Mouse (Mus musculus) E14TG2a.4 (cell line): ENCODE results near the gene Svs3b.
"Not testable (repeated sequence)": the region's sequence is repeated elsewhere in the genome, so short reads cannot be mapped to it uniquely, and the experiment has no call there.

Source experiments
- H3K27me3 ChIP-seq: 2 replicates; pipeline ENCODE4 v1.6.1; 2014; ENCODE audit warnings: low read length, control low read depth; ENCODE audit not compliant: insufficient read depth
- H3K36me3 ChIP-seq: 2 replicates; pipeline ENCODE4 v1.6.1; 2014; ENCODE audit warnings: low read length, control low read depth; ENCODE audit not compliant: insufficient read depth
- H3K4me1 ChIP-seq: replicated peaks from 2 replicates; pipeline ENCODE4 v1.6.1; 2014; ENCODE audit warnings: low read depth, low read length, control low read depth
- H3K4me3 ChIP-seq: replicated peaks from 2 replicates; pipeline ENCODE4 v1.5.1; 2014; ENCODE audit warnings: mild to moderate bottlenecking, low read length
- H3K9me3 ChIP-seq: 2 replicates; pipeline ENCODE4 v1.6.1; 2014; ENCODE audit warnings: low read length, control low read depth
- CTCF ChIP-seq: conservative IDR thresholded peaks from 2 replicates; pipeline ENCODE4 v1.5.1; 2014; ENCODE audit warnings: low read length
- NANOG ChIP-seq: IDR thresholded peaks from 2 replicates; pipeline ENCODE4 v1.6.1; 2014; ENCODE audit warnings: borderline replicate concordance, low read length, mixed read lengths
- POU5F1 ChIP-seq: IDR thresholded peaks from 2 replicates; pipeline ENCODE4 v1.6.1; 2014; ENCODE audit warnings: low read length, borderline replicate concordance

The Svs3b gene

DNA sequence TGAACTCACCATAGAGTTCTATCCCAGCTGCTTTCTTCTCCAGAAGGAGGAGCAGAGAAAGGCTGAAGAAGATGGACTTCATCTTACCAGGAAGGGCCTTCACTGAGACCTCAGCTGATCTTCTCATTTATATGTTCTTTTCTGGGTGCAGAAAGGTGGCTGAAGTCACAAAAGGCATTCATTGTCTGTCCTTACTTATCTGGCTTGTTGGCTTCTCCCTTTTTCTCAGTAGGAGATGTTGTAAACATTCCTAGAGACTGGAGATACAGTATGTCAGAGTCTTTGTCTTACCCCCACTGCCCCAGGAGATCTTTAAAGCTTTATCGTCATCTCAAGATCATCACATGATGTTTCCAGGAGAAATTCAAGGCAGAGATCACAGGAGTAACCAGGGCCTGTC is at the start of gene Svs3b:
Gene Svs3b, minus strand, starts transcription at position 101 of the 400 bp plus-strand sequence.
- H3K27me3 ChIP-seq, H3K4me3 ChIP-seq, H3K4me1 ChIP-seq, H3K9me3 ChIP-seq, H3K36me3 ChIP-seq: not testable (repeated sequence)

DNA sequence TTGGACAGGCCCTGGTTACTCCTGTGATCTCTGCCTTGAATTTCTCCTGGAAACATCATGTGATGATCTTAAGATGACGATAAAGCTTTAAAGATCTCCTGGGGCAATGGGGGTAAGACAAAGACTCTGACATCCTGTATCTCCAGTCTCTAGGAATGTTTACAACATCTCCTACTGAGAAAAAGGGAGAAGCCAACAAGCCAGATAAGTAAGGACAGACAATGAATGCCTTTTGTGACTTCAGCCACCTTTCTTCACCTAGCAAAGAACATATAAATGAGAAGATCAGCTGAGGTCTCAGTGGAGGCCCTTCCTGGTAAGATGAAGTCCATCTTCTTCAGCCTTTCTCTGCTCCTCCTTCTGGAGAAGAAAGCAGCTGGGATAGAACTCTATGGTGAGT is 32.5 kb upstream of the Svs3b start, which contains the start of gene Svs3a:
Gene Svs3a, plus strand, starts transcription at position 301 of the 400 bp plus-strand sequence.
- H3K4me3 ChIP-seq, H3K36me3 ChIP-seq, H3K27me3 ChIP-seq, H3K4me1 ChIP-seq, H3K9me3 ChIP-seq: not testable (repeated sequence)

DNA sequence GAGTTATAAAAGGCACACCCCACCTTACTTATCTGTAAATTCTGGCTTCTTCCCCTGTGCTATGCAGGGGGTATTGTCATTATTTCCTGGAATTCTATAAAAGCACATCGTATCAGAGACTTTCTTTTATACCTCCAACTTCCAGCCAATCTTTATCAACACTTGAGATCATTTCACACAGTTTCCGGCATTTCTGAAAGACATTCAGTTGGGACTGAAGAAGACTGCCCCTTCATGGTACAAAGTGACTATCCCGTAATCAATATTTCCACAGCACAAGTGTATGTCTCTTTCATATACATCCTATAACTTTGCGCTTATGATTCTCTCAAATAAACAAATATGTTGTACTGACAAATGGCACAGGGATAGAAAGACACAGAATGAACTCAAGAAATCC is 21.9 kb upstream of the Svs3b start, which contains the start of gene Svs4:
Gene Svs4, minus strand, starts transcription at position 101 of the 400 bp plus-strand sequence.
- Histone ChIP-seq H3K36me3 (no peaks in the 10 kb centered on the region), H3K4me3 (no peak within 1 kb of the TSS), H3K9me3 (no peaks in the 10 kb centered on the region), H3K4me1 (no peaks in the 10 kb centered on the region), H3K27me3 (no peaks in the 10 kb centered on the region)
- no peak for TF ChIP-seq POU5F1
- no peak for TF ChIP-seq NANOG
- no peak for TF ChIP-seq CTCF

DNA sequence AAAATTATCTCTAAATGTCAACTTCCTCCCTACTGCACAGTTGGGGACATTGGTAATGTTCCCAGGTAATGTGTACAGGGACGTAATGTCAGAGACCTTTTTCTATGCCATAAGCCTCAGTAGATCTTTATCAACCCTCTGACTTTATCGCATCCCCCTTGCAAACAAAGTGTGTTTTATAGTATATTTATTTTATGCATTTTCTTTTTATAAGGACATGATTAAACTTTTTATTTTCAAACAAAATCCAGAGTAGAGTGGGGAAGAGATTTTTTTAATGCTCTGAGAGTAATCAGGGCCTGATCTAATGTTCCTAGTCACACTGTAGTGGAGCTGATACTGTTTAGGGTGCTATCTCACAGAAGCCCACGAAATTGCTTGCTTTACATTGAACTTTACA is 18.1 kb downstream of the Svs3b start, which contains the start of gene Svs2:
Gene Svs2, minus strand, starts transcription at position 101 of the 400 bp plus-strand sequence.
- Histone ChIP-seq H3K9me3 (no peaks in the 10 kb centered on the region), H3K27me3 (peaks cover 2% of the 10 kb centered on the region; the same call in 1 of the 2 replicates), H3K36me3 (no peaks in the 10 kb centered on the region), H3K4me3 (no peak within 1 kb of the TSS), H3K4me1 (no peaks in the 10 kb centered on the region)
- TF ChIP-seq POU5F1, result no peak
- TF ChIP-seq CTCF, result no peak
- no peak for TF ChIP-seq NANOG

DNA sequence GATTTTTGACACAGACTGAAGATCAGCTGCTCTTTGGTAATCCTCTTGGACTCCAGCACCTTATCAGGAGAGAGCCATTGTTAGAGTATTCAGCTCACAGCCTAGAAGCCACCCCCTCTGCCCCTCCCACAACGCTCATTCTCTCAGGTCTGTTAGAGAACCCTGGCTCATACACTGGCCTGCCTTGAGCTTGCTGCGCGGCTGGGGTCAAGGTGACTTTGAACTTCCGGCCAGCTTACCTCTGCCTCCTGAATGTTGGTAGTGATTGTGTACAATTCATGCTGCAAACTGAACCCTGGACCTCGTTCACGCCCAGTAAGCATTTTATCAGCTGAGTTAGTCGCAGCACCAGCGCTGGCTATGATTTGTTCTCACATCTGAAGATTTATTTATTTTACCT is 23.8 kb downstream of the Svs3b start:
- TF ChIP-seq CTCF (no peak), NANOG (no peak), POU5F1 (no peak)
- no peaks in the 10 kb centered on the region for H3K36me3 ChIP-seq
- H3K27me3 ChIP-seq, result no peaks in the 10 kb centered on the region
- H3K9me3 ChIP-seq, result no peaks in the 10 kb centered on the region
- H3K4me1 ChIP-seq, result peaks cover 8% of the 10 kb centered on the region
- no peak overlapping the region for H3K4me3 ChIP-seq

DNA sequence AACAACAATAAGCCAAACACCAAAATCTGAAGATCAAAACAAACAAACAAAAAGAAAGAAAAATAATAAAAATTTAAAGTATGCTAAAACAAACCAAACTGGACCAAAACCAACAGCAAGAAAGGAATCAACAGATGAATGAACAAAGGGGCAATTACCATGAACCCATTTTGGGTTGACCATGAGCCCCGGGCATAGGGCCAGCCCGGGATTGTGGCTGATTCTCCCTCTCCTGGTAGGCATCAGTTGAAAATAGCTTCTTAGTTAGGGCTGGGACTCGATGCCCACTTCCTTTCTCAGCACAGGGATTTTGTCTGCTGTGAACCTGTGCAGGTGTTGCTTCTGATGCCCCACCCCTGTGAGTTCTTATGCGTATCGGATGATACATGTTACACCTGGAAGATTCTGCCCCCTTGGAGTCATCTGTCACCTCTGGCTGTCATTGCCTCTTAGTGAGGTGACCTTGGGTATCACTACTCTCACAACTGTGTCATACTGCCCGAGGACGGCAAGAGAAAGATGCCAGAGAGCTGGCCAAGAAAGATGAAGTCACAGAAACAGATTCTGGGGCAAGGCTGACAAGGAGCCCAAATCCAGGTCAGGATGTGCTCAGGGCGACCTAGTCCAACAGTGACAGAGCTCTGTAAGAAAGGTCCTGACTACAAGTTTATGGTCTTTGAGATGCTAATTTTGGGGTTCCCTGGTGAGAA is 27.9 kb downstream of the Svs3b start:
- no peaks in the 10 kb centered on the region for H3K27me3 ChIP-seq
- H3K36me3 ChIP-seq, result no peaks in the 10 kb centered on the region
- H3K4me3 ChIP-seq, result no peak overlapping the region
- no peaks in the 10 kb centered on the region for H3K9me3 ChIP-seq
- TF ChIP-seq CTCF (no peak), NANOG (no peak), POU5F1 (no peak)
- peaks cover 8% of the 10 kb centered on the region for H3K4me1 ChIP-seq

DNA sequence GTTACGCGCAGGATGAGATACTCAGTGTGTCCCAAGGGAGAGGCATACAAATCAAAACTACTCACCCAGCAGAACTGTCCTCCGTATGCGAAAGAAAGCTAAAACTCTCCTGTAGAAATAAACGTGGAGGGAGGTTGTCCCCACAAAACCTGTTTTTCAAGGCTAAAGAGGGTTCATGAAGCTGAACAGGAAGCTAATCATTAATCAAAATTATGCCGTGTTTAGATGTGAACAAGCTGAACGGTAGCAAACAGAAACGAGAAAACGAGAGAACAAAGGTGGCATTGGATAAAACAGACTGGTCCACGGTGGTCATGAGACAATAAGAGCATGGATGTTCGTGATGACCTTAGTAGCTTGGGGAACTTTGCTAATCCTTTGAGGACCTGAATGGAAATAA is 34.9 kb downstream of the Svs3b start, which contains the start of gene Wfdc15b:
Gene Wfdc15b, minus strand, starts transcription at position 139 of the 400 bp plus-strand sequence.
- Histone ChIP-seq H3K36me3 (no peaks in the 10 kb centered on the region), H3K4me1 (no peaks in the 10 kb centered on the region), H3K9me3 (no peaks in the 10 kb centered on the region), H3K4me3 (no peak within 1 kb of the TSS), H3K27me3 (no peaks in the 10 kb centered on the region)
- TF ChIP-seq CTCF (no peak), POU5F1 (no peak), NANOG (no peak)

DNA sequence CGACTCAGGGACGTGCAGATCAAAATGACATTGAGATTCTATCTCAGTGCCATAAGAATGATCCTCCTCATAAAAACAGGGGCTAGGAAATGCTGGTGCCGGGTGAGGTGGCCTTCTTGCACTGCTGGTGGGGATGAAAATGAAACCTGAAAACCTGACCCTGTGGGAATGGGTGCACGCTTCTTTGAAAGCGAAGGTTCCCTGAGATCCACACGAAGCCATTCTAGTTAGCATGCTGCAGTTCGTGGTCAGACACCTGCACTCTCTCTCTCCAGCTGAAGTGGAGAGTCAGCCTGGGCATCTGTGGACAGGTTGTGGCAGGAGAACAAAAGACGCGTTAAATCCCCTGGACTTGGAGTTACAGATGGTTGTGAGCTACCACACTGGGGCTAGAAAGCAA is 37.1 kb downstream of the Svs3b start:
- TF ChIP-seq CTCF (no peak), NANOG (no peak), POU5F1 (no peak)
- H3K9me3 ChIP-seq, result no peaks in the 10 kb centered on the region
- no peaks in the 10 kb centered on the region; the same call in 1 of the 2 replicates for H3K27me3 ChIP-seq

DNA sequence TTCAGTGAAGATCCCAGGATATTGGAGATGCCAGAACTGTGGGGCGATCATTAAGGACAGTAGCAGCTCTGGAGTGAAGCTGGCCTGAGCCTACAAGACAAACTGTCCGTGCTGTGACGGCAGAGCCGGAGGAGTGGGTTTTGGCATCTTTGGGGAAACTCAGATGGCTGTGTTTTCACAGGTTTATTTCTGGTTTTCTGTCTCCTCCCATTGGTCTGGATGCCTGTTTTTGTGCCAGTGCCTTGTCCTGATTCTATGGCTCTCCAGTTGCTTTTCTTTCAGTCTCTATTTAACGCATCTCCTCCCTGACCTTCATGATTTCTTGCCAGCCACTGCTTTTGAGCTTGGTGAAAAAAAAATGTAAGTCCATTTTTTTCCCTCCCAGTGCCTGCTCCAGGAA is 43.7 kb downstream of the Svs3b start:
- H3K36me3 ChIP-seq, result no peaks in the 10 kb centered on the region
- H3K4me1 ChIP-seq, result no peaks in the 10 kb centered on the region
- no peak overlapping the region for H3K4me3 ChIP-seq
- H3K27me3 ChIP-seq, result no peaks in the 10 kb centered on the region; the same call in 1 of the 2 replicates
- H3K9me3 ChIP-seq, result peaks cover 3% of the 10 kb centered on the region; the same call in 1 of the 2 replicates
- TF ChIP-seq POU5F1, result no peak
- TF ChIP-seq NANOG, result no peak
- no peak for TF ChIP-seq CTCF

More for the DNA sequence above, 37.1 kb downstream of the Svs3b start:
- H3K4me1 ChIP-seq, result no peaks in the 10 kb centered on the region
- H3K36me3 ChIP-seq, result no peaks in the 10 kb centered on the region
- H3K4me3 ChIP-seq, result no peak overlapping the region
